ENCODE assay signal across 20 mouse cellular contexts in the genomic region with DNA sequence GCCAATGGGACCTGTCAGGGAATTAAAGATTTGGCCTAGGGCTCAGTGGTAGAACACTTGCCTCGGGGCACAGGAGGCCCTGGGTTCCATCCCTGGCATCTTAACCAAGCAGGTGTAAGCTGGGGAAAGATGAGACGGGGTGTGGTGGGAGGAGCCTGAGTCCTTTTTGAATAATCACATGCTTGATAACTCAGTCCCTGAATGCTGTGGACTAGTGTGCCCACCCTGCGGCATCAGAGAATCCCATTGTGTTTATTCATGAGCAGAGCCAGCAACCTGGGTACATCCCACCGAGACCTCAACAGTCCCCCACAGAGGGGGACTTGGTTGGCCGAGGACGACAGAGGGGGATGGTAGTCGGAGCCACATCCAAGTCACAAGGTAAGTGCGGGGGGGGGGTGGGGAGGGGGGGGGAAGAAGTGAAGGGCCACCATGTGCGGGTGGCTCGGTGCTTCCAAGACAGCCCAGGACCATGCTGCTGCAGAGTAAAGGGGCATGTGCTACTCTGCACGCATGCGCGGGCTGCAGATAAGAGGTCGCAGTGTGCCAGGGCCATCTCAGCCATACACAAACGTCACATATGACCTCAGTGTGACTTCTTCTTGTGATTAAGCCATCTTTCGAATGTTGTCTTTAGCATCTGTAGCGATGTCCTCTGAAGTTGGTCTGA. TPM values are rescaled to one million over a fixed set of nuclear protein-coding genes. Genes with fewer than 3 reads are reported as not detected.
A peak's percentile ranks its signal among the peaks of the same experiment; 100 is the strongest.
DNase-seq lines count a peak whose midpoint lies in the region; ATAC-seq and TF ChIP-seq lines count a peak whose summit lies in the region.
"Had no signal": no experiment of that assay in that cellular context is flagged by ENCODE, and none has a peak within 500 bp of the region (broad histone marks: within the 10 kb centered on the region; RNA-seq: fewer than 3 reads in every experiment).

No protein-coding gene starts in this region.

- peak; percentile 54 for DNase-seq in retina, postnatal 1 day
- DNase-seq in retina, embryonic 14.5 days (ENCODE audit: low spot score): no peak
- no peak for DNase-seq in forebrain, postnatal 0 days
- DNase-seq in midbrain, embryonic 11.5 days (ENCODE audit: low spot score, missing footprints): peak; percentile 87
- no peak for DNase-seq in thymus, adult 18-20 months
- no peak for DNase-seq in kidney, postnatal 4 days
- no peak for DNase-seq in left cerebral cortex, adult 9 months (ENCODE audit: low spot score in 2 of 2)
- DNase-seq: cerebellum, adult 11-12 months; gastrocnemius, postnatal 25 days; left cerebral cortex, postnatal 4 days; lung, postnatal 36 days; spleen, adult 18-20 months; thymus, postnatal 36 days had no signal

- 0 out of 2 replicates have a peak overlapping the region, but pooled peaks have one; percentile 5 for H3K4me3 ChIP-seq in forebrain, postnatal 0 days (ENCODE audit: low read depth, low read length)
- H3K4me3 ChIP-seq in midbrain, embryonic 11.5 days (ENCODE audit: low read depth, low read length): no peak overlapping the region
- H3K4me3 ChIP-seq in neural tube, embryonic 15.5 days (replicated peaks): no peak overlapping the region
- H3K4me3 ChIP-seq: heart, embryonic 15.5 days had no signal

- TF ChIP-seq CTCF in forebrain, postnatal 0 days (IDR thresholded peaks at IDR 0.05; ENCODE audit: low read depth): no peak

- H3K4me2 ChIP-seq in forebrain, postnatal 0 days (ENCODE audit: low read depth): peak overlapping the region; percentile 35
- peak overlapping the region; percentile 31 for H3K4me2 ChIP-seq in midbrain, embryonic 11.5 days
- peak overlapping the region; percentile 36 for H3K4me2 ChIP-seq in neural tube, embryonic 15.5 days
- H3K4me2 ChIP-seq: heart, embryonic 15.5 days had no signal

- H3K9ac ChIP-seq in forebrain, postnatal 0 days: no peak overlapping the region
- H3K9ac ChIP-seq in midbrain, embryonic 11.5 days (ENCODE audit: low read length): no peak overlapping the region
- no peak overlapping the region for H3K9ac ChIP-seq in neural tube, embryonic 15.5 days (replicated peaks)
- H3K9ac ChIP-seq: heart, embryonic 15.5 days; liver, embryonic 14.5 days had no signal

- H3K4me1 ChIP-seq in forebrain, postnatal 0 days (ENCODE audit: insufficient read depth): no peaks in the 10 kb centered on the region
- H3K4me1 ChIP-seq in midbrain, embryonic 11.5 days (ENCODE audit: control insufficient read depth, insufficient read depth, low read length): peaks cover 5% of the 10 kb centered on the region; the same call in 1 of the 2 replicates
- 0 out of 2 replicates have a peak, but pooled peaks cover 5% of the 10 kb centered on the region for H3K4me1 ChIP-seq in neural tube, embryonic 15.5 days
- H3K4me1 ChIP-seq: heart, embryonic 15.5 days had no signal

- no peaks in the 10 kb centered on the region for H3K27me3 ChIP-seq in forebrain, postnatal 0 days (ENCODE audit: insufficient read depth, low read length)
- no peaks in the 10 kb centered on the region for H3K27me3 ChIP-seq in midbrain, embryonic 11.5 days (ENCODE audit: control insufficient read depth, insufficient read depth, low read length)
- no peaks in the 10 kb centered on the region; the same call in 1 of the 2 replicates for H3K27me3 ChIP-seq in neural tube, embryonic 15.5 days (replicated peaks)

- no peaks in the 10 kb centered on the region for H3K36me3 ChIP-seq in forebrain, postnatal 0 days (ENCODE audit: insufficient read depth)
- no peaks in the 10 kb centered on the region for H3K36me3 ChIP-seq in midbrain, embryonic 11.5 days (ENCODE audit: control insufficient read depth, insufficient read depth, low read length)
- H3K36me3 ChIP-seq in neural tube, embryonic 15.5 days: no peaks in the 10 kb centered on the region
- H3K36me3 ChIP-seq: G1E; heart, embryonic 15.5 days had no signal

- WGBS in forebrain, postnatal 0 days: 22% methylated on average over 16 of the region's 17 CpGs
- 27% methylated on average over 16 of the region's 17 CpGs for WGBS in midbrain, embryonic 11.5 days
- WGBS in neural tube, embryonic 15.5 days: 27% methylated on average over 16 of the region's 17 CpGs

- no peak overlapping the region for H3K27ac ChIP-seq in forebrain, postnatal 0 days (ENCODE audit: low read depth, low read length)
- no peak overlapping the region for H3K27ac ChIP-seq in midbrain, embryonic 11.5 days (ENCODE audit: low read depth, low read length)
- H3K27ac ChIP-seq in neural tube, embryonic 15.5 days (replicated peaks): no peak overlapping the region
- H3K27ac ChIP-seq: heart, embryonic 15.5 days; liver, embryonic 14.5 days had no signal

- H3K9me3 ChIP-seq in forebrain, postnatal 0 days (ENCODE audit: low read length): no peaks in the 10 kb centered on the region
- H3K9me3 ChIP-seq in midbrain, embryonic 11.5 days (ENCODE audit: control insufficient read depth, low read length): no peaks in the 10 kb centered on the region
- H3K9me3 ChIP-seq in neural tube, embryonic 15.5 days (replicated peaks): no peaks in the 10 kb centered on the region
- H3K9me3 ChIP-seq: heart, embryonic 15.5 days had no signal

- ATAC-seq in forebrain, postnatal 0 days: peak; percentile 78
- ATAC-seq in midbrain, embryonic 11.5 days (ENCODE audit: low FRiP score): peak; percentile 78
- ATAC-seq in neural tube, embryonic 15.5 days (ENCODE audit: low FRiP score): no peak

RNA-seq across cellular contexts. Expression of a gene that starts 37.0 kb away (rescaled TPM):
- 0.05 and 0.08 TPM in 2 replicates for total RNA-seq in forebrain, postnatal 0 days (2014; rRNA removed)
- 0.30 and 0.40 TPM in 2 replicates for polyA plus RNA-seq in forebrain, postnatal 0 days (2015; fragmentation: Nextera tagmentation; extraction: Ambion mirVana)
- 0.14 TPM in 1 of 2 replicates, not detected in the other for polyA plus RNA-seq in midbrain, embryonic 11.5 days (2014; fragmentation: Nextera tagmentation; extraction: Ambion mirVana)
- 0.31 and 0.33 TPM in 2 replicates for polyA plus RNA-seq in neural tube, embryonic 15.5 days (2015; fragmentation: Nextera tagmentation; extraction: Ambion mirVana)
- total RNA-seq: common myeloid progenitor, adult 5-6 weeks; gastrocnemius, postnatal 25 days; monocyte, adult 5-6 weeks had no signal
- polyA plus RNA-seq: G1E; heart, embryonic 15.5 days; liver, embryonic 14.5 days; stomach, embryonic 16.5 days had no signal

Comparison
In these comparisons a context has a peak if more than half of its experiments do, and no peak if none do; other contexts are left out.
1. DNase-seq: peak in retina, postnatal 1 day (single experiment) and midbrain, embryonic 11.5 days (single experiment); none in retina, embryonic 14.5 days (single experiment), forebrain, postnatal 0 days (single experiment), thymus, adult 18-20 months (0 of 2), kidney, postnatal 4 days (0 of 2) and left cerebral cortex, adult 9 months (0 of 2).
2. Peak in every context shown above with its lines, with median percentiles within 50 percentile points of each other: H3K4me2 ChIP-seq.